Mouse (Mus musculus) gastrocnemius, postnatal 14 days (tissue): ENCODE data around the gene Cpsf6. TPM values are rescaled to one million over a fixed set of nuclear protein-coding genes. Genes with fewer than 3 reads are reported as not detected.

Experiments
- DNase-seq: peaks from one replicate; pipeline ENCODE4 v3.0.0; 2021; ENCODE audit warnings: mixed read lengths
- intact Hi-C: fragments of 180-260 bp; cut with DNase I; formaldehyde crosslinking; loops from one replicate; pipeline ENCODE4 v1.15.1; 2025; ENCODE audit warnings: low total_unique reads
- total RNA-seq, 2 experiments: library from RNA; stranded (reverse); gene quantifications; 2 replicates each; pipeline ENCODE4 v1.2.3; 2021

The Cpsf6 gene
- total RNA-seq, 2 experiments from 2014 or later: 25.3 to 29.0 TPM

DNA sequence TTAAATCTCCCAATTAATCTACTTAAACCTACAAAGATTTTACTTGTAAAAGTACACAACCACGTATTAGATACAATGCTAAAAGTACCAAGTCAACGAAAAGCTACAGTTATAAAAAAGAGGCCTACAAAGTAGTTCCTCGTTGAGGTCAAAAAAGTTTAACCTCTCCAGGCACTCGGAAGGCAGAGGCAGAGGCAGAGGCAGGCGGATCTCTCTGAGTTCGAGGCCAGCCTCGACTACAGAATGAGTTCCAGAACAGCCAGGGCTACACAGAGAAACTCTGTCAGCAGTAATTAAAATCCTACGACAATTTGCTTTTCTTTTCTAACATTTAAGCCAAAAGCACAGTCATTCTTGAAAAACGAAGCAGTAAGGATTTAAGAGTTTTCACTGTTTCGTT, 4.7 kb downstream of the Cpsf6 start:
- intact Hi-C loops: loop anchor here (10.0 kb wide), 1 partner anchor 60 kb away; no protein-coding TSS in a partner anchor
- DNase-seq: no peak

DNA sequence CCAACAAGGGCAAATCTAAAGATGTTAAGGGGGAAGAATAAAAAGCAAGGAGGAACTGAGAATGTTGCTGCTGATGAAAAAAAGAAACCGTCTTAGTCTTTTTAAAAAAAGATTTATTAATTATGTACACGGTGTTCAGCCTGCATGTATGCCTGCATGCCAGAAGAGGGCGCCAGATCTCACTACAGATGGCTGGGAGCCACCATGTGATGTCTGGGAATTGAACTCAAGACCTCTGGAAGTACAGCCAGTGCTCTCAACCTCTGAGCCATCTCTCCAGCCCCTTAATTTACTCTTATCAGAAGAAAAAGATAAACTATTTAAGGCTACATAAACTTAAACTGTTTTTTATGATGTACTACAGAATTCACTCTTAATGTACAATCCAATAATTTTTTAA, 16.7 kb downstream of the Cpsf6 start:
- intact Hi-C loops: no loop called here

DNA sequence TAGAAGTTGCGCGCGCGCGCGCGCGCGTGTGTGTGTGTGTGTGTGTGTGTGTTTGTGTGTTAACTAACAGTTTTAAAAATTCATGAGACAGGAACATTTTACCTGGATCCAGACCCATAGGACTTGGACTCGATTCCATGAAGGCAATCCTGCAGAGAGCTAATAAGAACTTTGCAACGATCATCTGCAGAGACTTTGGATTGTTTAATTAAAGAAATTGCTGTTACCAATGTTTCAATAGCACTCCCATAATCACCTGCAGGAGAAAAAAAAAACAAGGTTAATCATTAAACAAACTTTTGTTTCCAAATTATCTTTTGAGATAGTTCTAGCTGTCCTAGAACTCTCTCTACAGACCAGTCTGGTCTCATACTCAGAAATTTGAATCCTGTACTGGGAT, 20.9 kb downstream of the Cpsf6 start:
- intact Hi-C loops: no loop called here
- DNase-seq: no peak

More for the DNA sequence above, 16.7 kb downstream of the Cpsf6 start:
- peak; percentile 53 for DNase-seq

DNA sequence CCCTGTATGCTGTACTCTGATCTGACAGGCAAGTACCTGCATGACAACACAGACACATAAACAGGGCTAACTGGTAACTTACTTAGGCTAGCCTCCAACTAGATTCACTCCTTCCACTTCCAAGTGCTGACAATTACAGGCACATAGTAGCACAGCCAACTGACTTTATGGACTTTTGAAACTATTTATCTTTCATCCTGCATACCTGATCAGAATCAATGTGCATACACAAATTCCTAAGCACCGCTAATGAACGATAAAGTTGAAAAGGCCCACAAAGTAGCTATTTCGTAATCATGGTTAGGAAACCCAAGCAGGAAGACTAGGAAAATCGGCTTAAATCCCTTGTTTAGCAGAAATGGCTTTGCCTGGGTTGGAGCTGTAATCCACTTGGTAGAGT, 36.8 kb downstream of the Cpsf6 start:
- DNase-seq: no peak
- intact Hi-C loops: no loop called here

DNA sequence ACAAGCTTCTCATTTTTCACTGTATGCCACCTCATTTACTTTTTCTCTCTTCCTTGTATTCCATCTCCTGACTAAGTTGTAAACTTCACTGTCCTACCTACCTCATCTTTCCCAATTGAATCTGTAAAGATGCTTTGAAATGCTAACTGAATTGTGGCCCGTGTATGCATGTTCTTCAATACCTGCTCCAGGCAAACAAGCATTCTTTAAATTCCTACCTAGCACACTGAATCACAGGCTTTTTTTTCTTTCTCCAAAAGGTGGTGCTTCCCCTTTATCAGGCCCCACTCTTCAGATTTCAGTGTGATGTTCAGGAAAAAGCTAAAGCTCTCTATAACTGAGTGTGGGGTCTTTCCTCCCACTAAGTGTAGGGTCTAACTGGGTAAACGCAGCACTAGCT, 37.4 kb downstream of the Cpsf6 start:
- DNase-seq: no peak
- intact Hi-C loops: no loop called here

DNA sequence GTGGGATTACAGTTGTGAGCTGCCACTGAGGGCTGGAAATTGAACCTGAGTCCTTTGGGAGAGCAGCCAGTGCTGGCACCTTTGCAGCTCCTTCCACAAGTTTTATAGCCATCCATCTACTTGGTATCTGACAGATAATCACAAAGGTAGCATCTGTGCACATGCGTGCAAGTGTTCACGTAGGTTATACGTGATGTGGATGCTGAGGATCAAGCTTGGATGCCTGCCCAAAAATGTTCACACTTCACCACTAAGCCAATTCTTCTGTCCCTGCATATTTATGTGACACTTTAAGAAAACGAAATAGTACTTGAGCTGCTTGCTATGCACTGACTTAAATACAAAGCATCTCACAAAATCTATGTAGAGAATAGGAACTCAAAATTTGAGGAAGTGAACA, 38.8 kb downstream of the Cpsf6 start:
- intact Hi-C loops: no loop called here

DNA sequence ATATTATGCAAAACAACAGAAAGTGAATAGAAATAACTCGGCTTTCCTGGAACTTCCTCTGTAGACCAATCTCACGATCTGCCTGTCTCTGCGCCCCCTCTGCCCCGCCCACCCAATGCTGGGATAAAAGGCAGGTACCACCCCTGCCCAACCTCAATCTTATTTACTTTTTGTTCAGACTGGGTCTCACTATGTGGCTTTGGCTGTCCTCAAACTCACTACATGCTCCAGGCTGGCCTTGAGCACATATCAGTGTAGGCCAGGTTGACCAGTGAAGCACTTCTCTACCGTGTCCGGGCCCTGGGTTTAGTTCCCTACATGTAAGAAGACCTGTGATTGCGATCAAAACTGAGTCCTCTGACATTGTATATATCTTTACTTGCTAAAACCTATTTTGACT, 40.6 kb downstream of the Cpsf6 start:
- DNase-seq: no peak
- intact Hi-C loops: no loop called here

More for the DNA sequence above, 38.8 kb downstream of the Cpsf6 start:
- no peak for DNase-seq

DNA sequence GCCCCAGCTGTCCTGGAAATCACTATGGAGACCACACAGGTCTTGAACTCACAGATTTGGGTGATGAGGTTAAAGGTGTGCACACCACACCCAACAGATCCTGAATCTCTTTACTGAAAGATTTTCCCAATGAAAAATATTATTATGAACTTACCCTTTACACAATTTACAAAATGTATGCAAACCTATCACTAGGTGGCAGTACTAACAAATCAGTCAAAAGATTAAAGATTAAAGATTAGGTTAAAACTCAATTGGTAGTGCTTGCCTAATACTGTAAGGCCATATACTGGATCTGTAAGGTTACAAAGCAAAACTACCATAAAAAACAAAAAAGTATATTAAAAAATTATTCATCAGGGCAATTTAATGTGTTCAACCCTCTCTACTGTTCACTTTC, 41.9 kb downstream of the Cpsf6 start:
- intact Hi-C loops: no loop called here
- no peak for DNase-seq

DNA sequence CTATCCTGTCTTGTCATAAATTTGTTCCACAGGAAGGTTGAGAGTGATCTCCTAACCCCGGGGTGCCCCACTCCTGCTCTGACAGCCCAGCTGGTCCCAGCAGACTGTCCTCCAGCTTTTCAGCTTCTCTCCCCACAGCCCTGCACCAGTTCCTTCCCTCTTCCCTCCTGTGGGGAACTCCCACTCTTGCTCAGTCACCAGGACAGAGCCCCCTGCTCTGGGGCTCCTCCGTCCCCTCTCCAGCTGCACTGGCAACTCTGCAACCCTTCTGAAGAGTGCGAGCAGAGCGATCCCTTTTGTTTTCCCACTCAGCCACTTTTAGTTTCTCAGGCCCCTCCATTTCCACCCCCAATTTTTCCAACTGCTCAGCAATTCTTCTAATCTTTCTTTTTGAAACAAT, 44.2 kb downstream of the Cpsf6 start:
- DNase-seq: no peak
- intact Hi-C loops: no loop called here

DNA sequence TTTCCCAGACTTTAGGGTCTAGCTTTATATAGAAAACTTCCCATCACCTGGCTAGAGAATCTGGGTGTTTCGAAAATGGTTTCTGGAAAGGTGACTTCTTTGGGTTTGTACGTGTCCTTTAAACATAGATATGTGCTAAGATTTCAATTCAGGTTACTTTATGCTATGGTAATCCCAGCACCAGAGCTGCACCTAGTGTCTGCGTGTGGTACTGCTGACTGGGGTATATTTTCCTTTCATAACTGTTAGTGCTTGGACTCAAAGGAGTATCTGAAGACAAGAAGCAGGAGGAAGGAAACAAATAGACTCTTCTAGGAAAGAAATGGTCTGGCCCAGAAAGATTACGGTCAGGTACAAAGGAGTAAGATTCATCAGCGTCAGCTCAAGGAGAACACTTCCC, 49.3 kb downstream of the Cpsf6 start:
- intact Hi-C loops: no loop called here

DNA sequence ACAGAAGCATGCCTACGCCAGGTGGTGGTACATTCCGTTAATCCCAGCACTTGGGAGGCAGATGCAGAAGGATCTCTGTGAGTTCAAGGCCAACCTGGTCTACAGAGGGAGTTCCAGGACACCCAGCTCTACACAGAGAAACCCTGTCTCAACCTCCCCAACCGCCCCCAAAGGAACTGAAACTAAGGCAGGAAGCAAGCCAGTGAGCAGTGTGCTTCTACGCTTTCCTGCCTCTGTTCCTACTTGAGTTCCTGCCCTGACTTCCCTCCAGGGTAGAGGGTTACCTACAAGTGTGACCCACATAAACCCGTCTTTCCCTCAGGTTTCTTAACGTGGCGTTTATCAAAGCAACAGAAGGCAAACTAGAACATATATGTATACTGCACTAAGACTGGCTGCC, 56.0 kb downstream of the Cpsf6 start:
- DNase-seq: no peak
- intact Hi-C loops: no loop called here

More for the DNA sequence above, 49.3 kb downstream of the Cpsf6 start:
- no peak for DNase-seq

DNA sequence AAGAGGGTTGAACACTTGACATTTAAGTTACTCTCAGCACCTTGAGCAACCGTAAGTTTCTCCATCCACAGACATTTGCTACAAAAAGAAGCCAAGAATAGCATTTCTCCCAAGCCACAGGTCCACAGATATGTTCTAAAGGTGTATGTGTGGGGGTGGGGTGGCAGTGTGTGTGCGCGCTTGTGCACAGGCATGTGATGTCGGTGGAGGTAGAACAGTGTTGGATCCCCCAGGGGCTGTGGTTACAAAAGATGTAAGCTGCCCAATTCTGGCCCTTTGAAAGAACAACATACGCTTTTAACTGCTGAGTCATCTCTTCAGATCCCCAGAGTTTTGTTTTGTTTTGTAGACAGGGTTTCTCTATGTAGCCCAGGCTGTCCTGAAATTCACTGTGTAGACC, 57.2 kb downstream of the Cpsf6 start:
- intact Hi-C loops: no loop called here
- DNase-seq: no peak

DNA sequence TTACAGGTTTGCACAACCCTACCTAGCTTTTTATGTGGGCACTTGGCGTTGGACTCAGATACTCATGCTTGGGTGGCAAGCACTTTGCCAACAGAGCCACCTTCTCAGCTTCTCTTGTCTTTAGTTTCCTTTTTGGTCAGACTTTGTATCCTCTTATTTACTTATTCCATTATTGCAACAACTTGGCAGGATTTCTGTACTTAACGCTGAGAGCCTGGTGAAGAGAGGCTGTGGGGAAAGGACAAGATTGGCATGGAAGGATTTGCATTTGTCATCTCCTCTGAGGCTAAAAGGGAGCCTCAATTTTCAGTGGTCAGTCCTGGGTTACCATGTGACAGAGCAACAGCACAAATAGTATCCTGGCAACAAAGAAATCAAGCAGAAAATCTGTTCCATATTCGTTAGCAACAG, 59.2 kb downstream of the Cpsf6 start:
- no peak for DNase-seq
- intact Hi-C loops: no loop called here

DNA sequence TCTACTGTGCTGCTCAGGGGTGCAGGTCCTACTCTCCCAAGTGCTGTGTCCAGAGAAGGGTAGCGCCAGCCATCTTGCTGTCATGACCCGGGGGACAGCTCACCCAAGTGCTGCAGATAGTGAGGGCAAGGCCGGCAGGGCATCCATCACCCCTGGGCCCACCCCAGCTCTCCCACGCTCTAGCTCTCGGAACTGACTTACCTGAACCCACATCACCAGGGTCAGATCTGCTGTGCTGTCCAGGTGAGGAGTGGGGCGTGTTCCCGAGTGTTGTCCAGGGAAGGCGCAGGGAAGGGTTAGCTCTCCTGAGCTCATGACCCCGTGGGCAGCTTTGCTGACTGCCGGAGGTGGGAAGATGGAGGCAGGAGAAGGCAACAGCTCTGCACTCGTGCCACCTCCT, 63.4 kb downstream of the Cpsf6 start:
- DNase-seq: no peak

DNA sequence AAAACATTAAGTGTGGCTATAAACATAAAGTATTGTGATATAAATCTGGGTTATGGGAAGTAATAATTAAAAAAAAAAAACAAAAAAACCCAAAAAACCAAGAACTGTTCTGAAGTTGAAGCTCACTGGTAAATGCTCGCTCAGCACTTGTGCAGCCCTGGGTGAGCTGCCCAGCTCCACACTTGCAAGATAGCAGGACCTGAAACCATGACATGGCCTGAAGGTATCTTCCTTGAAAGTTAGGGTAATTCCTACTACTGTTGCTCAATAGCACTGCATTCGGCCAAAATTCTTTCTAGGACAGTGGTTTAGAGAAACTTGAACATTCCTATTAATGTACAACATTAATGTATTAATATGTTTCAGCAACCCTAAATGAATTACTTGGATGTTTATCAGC, 66.7 kb downstream of the Cpsf6 start:
- intact Hi-C loops: no loop called here
- no peak for DNase-seq

More for the DNA sequence above, 63.4 kb downstream of the Cpsf6 start:
- intact Hi-C loops: no loop called here

DNA sequence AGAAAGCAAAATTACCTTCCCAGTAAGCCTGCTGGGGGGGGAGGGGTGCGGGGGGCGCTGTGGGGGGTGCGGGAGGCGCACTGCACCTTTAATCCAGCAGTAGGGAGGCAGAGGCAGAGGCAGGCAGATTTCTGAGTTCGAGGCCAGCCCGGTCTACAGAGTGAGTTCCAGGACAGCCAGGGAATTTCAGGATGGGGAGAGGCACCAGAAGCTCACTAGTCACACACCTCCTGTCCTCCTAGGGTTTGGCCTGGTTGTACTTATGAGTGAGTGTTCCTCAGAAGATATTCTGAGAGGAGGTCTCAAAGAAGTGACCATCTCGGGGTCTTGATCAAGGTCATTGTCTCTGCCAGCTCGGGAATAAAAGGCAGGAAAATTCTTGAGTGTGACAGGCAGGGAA, 67.6 kb downstream of the Cpsf6 start:
- DNase-seq: no peak
- intact Hi-C loops: no loop called here

DNA sequence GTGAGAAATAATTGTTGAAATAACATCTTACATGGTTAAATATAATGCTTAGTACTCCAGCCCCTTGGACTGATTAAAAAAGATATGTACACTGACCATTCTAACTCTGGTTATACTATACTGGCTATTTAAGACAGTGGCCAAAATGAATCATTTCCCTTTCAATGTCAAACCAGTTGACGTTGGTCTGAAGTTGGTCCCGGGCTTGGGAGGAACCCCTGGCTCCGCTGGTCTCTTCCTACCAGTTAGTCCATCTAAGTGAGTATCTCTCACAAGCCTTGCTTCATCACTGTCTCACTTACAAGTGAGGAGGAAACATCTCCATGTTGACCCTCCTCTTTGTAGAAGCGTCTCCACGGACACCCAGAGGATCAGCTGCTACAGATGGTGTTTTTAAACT, 75.4 kb downstream of the Cpsf6 start:
- no peak for DNase-seq
- intact Hi-C loops: no loop called here

DNA sequence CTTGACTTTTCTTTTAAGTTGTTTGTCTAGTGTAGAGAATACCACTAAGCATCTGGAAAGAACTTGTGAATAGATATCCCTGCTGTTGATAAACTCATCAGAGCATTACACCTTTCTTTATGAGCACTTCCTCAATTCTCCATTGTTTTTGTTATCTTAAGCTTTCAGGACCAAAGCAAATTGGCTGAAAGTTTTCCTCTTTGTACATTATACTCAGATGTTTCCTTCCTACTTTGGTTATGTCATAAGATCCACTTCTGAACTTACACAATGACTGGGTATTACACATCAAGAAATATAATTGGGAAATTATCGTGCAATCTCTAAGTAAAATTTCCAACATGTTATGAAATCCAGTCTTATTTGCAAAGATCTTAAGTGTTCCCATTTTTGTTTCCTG, 78.1 kb downstream of the Cpsf6 start:
- intact Hi-C loops: no loop called here

DNA sequence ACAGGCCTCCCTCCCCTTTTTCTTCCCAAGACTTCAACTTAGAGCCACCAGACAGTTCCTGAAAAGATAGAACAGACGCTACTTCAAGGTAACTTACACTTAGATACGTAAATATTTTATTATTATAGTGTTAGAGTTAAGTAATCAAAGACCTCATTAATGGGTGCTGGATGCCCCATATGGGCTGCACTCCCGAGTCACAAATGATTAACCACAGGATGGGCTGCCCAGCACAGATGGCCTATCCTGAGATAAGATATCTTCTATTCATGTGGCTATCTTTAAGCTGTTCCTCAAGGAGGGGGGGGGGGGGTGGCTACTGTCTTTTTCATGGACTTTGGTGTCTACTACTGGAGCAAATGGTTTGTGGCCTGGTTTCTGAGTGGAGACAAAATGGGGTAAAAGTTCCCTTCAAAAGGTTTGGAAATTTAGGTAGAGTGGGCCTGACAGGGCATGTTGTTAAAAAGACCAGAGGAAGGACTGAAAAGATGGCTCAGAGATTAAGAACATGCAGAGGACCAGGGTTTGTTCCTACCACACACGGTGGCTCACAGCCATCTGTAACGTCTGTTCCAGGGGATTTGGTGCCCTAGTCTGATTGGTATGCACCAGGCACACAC, 79.8 kb downstream of the Cpsf6 start:
- DNase-seq: no peak
- intact Hi-C loops: no loop called here

More for the DNA sequence above, 78.1 kb downstream of the Cpsf6 start:
- DNase-seq: no peak

DNA sequence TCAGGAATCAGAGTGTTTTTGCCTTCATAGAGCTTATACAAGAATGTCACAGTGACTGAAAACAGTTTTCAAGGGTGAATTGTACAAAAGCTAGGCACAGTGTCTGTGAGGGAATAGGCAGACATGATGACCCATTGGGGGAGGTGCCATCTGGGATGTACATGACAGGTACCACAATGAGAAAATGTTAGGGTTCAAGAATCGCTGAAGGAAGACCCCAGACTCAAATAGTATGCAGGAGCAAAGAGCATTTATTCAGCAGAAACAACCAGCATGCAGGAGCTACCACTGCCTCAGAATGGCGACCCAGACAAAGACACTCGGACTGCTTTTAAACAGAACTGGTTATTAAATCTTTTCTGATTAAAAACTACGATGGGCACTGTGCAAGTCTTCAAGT, 80.7 kb downstream of the Cpsf6 start:
- no peak for DNase-seq
- intact Hi-C loops: no loop called here

DNA sequence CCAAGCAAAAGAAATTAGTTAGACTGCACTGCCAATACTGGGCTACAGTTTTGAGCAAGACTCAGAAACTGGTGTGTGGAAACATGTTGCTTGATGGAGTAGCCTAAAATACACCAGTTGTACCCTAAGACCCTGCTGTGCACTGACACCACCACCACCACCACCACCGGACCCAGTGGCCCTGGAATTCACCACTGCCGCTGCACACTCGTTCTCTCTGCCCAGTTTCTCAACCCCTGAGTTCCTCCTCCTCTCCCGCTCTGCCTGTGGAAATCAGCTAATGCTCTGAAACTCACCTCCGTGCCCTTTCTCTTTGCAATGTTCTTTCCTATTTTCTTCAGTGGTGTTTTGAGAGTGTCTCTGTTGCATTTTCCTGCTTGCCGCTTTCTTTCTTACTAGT, 81.5 kb downstream of the Cpsf6 start:
- intact Hi-C loops: no loop called here

More for the DNA sequence above, 81.5 kb downstream of the Cpsf6 start:
- no peak for DNase-seq
